Mouse (Mus musculus): ENCODE measurements around the gene Ugt8a. TPM values are rescaled to one million over a fixed set of nuclear protein-coding genes. Genes with fewer than 3 reads are reported as not detected.
A peak's percentile ranks its signal among the peaks of the same experiment; 100 is the strongest.

Ugt8a gene
- 1.6 and 1.7 TPM in 2 replicates for polyA plus RNA-seq (2015; fragmentation: Nextera tagmentation; extraction: Ambion mirVana)

DNA sequence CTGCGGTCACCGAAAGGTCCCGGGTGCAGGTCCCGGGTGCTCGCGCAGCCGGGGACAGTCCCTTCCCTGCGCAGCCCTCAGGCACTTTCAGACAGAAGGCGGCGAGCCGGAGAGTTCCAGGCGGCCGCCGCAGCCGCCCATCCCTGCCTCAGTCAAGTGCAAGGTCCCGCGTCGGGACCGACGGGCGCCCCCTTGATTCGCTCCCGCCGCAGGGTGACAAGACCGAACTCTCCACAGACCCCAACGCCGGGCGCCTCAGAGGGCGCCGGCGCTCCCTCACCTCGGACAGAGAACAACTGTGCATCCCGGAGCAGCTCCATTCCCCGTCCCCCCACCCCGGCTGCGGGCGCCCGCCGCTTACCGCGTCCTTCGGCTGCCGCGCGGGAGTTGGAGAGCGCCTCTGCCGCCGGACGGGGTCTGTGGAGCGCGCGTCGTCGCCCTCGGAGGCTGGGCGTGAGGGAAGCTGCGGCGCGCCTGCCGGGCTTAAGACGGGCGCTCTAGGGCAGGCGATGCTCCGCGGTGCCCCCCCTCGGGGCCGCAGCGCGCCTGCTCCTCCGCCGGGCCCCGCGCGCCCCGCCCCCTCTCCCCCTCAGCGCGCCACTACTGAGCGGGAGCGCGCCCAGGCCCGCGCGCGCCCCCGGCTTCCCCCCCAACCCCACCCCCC, at the start of gene Ugt8a:
TSS of gene Ugt8a (minus strand) at position 528 of the 664 bp plus-strand sequence.
- peak; percentile 89 for ATAC-seq
- no peaks in the 10 kb centered on the region; the same call in 1 of the 2 replicates for H3K4me1 ChIP-seq (replicated peaks)
- H3K36me3 ChIP-seq = no peaks in the 10 kb centered on the region
- peak within 1 kb of the TSS; percentile 55 for H3K4me3 ChIP-seq (replicated peaks)
- no peak within 1 kb of the TSS for H3K27ac ChIP-seq
- H3K9ac ChIP-seq = no peak within 1 kb of the TSS; the same call in 1 of the 2 replicates
- no peaks in the 10 kb centered on the region for H3K9me3 ChIP-seq
- peaks cover 20% of the 10 kb centered on the region for H3K27me3 ChIP-seq (replicated peaks)
- H3K4me2 ChIP-seq (replicated peaks) = peak within 1 kb of the TSS; percentile 94
- under 1% methylated on average over 70 of the region's 85 CpGs for WGBS

DNA sequence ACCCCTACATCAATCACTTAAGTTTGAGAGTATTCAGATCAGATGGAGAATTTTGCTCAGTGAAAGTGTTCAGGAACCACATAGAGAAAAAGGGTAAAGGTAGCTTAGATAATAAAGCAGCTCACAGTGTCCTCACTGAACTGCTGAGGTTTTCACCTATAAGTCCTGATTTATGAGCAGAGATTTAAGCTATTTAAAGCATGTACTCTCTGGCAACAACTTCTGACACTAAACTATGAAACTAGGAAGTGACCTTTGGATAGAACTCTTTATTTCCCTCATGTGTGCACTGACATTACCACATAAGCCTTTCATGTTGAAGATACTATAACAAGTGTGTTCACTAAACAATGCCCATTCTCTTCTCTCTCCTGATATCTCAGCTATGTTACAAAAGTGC, 48.2 kb upstream of the Ugt8a start:
- no peaks in the 10 kb centered on the region for H3K4me1 ChIP-seq (replicated peaks)
- H3K36me3 ChIP-seq = no peaks in the 10 kb centered on the region
- peak; percentile 31; the same call in 1 of the 2 replicates for ATAC-seq
- no peak overlapping the region for H3K4me2 ChIP-seq (replicated peaks)
- no peak overlapping the region for H3K9ac ChIP-seq
- no peak overlapping the region for H3K27ac ChIP-seq
- no peaks in the 10 kb centered on the region for H3K9me3 ChIP-seq
- no peak overlapping the region for H3K4me3 ChIP-seq (replicated peaks)
- no peaks in the 10 kb centered on the region for H3K27me3 ChIP-seq (replicated peaks)

- Histone ChIP-seq H3K36me3 (no peaks in the 10 kb centered on the region), H3K4me1 (replicated peaks) (no peaks in the 10 kb centered on the region), H3K4me2 (replicated peaks) (no peak overlapping the region), H3K27ac (no peak overlapping the region), H3K9me3 (no peaks in the 10 kb centered on the region), H3K9ac (no peak overlapping the region), H3K4me3 (replicated peaks) (no peak overlapping the region), H3K27me3 (replicated peaks) (no peaks in the 10 kb centered on the region)
- peak; percentile 70 for ATAC-seq
- 83% methylated on average over 2 of the region's 2 CpGs for WGBS
Observed at GRCm38 (mm10) chr3:125983707-125984420, 45.4 kb upstream of the Ugt8a start.

DNA sequence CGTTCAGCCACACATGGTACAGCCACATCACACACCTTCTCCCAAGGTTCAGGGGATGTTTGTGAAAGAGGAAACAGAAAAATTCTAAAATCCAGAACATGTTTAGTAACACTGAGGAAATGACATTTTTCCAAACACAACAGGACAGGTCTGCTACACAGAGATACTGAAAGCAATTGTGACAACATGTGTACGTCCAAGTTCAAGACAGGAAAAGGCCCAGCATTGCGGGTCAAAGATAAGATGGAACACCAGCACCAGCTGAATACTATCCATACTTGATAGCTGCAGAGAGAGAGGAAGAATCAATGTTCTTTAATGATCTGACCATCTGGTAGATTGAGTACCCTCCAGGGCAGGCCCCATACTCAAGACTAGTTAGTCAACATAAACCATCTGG, 41.1 kb upstream of the Ugt8a start:
- WGBS = 63% methylated on average over 3 of the region's 3 CpGs

DNA sequence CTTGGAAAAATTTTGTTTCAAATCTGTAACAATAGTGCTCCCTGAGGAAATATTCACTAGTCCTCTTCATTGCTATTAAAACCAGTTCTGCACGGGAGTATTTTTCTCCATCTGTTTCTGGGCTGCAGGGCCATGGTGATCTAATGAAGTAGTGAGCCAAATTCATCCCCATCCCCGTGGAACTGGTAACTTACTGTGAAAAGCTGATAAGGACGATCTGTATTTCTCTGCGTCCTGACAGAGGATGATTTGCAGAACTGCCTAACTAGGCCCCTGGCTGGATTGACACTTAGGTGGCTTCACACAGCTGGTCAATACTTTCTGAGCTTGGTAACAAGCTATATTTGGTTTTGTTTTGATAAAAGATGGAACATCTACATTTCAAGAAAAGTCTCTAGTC, 37.5 kb upstream of the Ugt8a start:
- WGBS = 64% methylated on average over 4 of the region's 4 CpGs

More for the DNA sequence above, 41.1 kb upstream of the Ugt8a start:
- no peaks in the 10 kb centered on the region for H3K9me3 ChIP-seq
- H3K27me3 ChIP-seq (replicated peaks) = no peaks in the 10 kb centered on the region
- no peak overlapping the region for H3K9ac ChIP-seq
- H3K4me1 ChIP-seq (replicated peaks) = no peaks in the 10 kb centered on the region
- H3K36me3 ChIP-seq = no peaks in the 10 kb centered on the region
- ATAC-seq = no peak
- no peak overlapping the region for H3K4me2 ChIP-seq (replicated peaks)
- H3K27ac ChIP-seq = no peak overlapping the region
- H3K4me3 ChIP-seq (replicated peaks) = no peak overlapping the region

DNA sequence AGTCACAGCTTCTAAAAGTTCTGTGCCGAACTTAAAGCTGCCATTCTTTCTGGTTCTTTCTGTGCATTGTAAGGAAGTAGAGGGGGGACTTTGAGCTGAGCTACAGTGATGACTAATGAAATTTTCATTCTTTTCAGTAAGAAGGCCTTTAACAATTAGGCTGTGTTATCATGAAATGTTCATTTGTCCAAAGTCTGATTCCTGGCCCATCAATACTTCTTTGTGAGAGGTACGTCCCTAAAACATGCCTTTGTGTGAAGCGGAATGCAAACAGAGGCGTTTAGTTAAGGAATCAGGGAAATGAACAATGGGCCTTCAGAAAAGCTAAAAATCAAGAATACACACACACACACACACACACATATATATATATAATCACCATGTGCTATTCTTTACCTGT, 31.0 kb upstream of the Ugt8a start:
- Histone ChIP-seq H3K4me1 (replicated peaks) (no peaks in the 10 kb centered on the region), H3K9me3 (no peaks in the 10 kb centered on the region), H3K27ac (no peak overlapping the region), H3K4me2 (replicated peaks) (no peak overlapping the region), H3K36me3 (no peaks in the 10 kb centered on the region), H3K9ac (no peak overlapping the region), H3K27me3 (replicated peaks) (no peaks in the 10 kb centered on the region), H3K4me3 (replicated peaks) (no peak overlapping the region)
- ATAC-seq = peak; percentile 43; the same call in 1 of the 2 replicates
- WGBS = 65% methylated on average over 4 of the region's 4 CpGs

More for the DNA sequence above, 37.5 kb upstream of the Ugt8a start:
- Histone ChIP-seq H3K9me3 (no peaks in the 10 kb centered on the region), H3K4me1 (replicated peaks) (no peaks in the 10 kb centered on the region), H3K9ac (no peak overlapping the region), H3K27ac (no peak overlapping the region), H3K4me2 (replicated peaks) (no peak overlapping the region), H3K36me3 (no peaks in the 10 kb centered on the region), H3K27me3 (replicated peaks) (no peaks in the 10 kb centered on the region), H3K4me3 (replicated peaks) (no peak overlapping the region)
- no peak for ATAC-seq

- WGBS = 82% methylated on average over 3 of the region's 3 CpGs
- no peaks in the 10 kb centered on the region for H3K4me1 ChIP-seq (replicated peaks)
- ATAC-seq = no peak
- H3K9me3 ChIP-seq = no peaks in the 10 kb centered on the region
- no peak overlapping the region for H3K4me3 ChIP-seq (replicated peaks)
- no peak overlapping the region for H3K9ac ChIP-seq
- no peaks in the 10 kb centered on the region for H3K36me3 ChIP-seq
- no peaks in the 10 kb centered on the region for H3K27me3 ChIP-seq (replicated peaks)
- H3K4me2 ChIP-seq (replicated peaks) = no peak overlapping the region
- no peak overlapping the region for H3K27ac ChIP-seq
Observed at GRCm38 (mm10) chr3:125956196-125956885, 17.9 kb upstream of the Ugt8a start.

DNA sequence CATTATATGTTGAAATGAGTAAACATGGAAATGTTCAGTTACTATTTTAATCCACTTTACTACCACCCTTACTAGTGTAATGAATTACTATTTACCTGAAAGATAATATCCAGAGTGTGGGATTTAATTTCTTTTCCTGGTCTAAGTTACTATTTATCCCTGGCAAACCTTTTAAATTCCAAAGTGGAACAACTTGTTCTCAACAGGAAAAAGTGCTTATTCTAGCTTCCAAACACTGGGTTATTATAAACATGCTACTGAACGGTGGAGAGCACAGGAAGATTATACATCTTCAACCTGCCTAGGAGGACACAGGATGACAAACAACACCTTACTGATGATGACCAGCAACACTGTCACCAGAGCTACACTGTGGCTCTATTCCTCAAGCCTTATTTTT, 16.5 kb upstream of the Ugt8a start:
- no peak for ATAC-seq
- Histone ChIP-seq H3K4me1 (replicated peaks) (no peaks in the 10 kb centered on the region), H3K4me3 (replicated peaks) (no peak overlapping the region), H3K36me3 (no peaks in the 10 kb centered on the region), H3K27me3 (replicated peaks) (no peaks in the 10 kb centered on the region), H3K9ac (no peak overlapping the region), H3K27ac (no peak overlapping the region), H3K4me2 (replicated peaks) (no peak overlapping the region), H3K9me3 (no peaks in the 10 kb centered on the region)
- WGBS = 36% methylated on average over 1 of the region's 1 CpGs

DNA sequence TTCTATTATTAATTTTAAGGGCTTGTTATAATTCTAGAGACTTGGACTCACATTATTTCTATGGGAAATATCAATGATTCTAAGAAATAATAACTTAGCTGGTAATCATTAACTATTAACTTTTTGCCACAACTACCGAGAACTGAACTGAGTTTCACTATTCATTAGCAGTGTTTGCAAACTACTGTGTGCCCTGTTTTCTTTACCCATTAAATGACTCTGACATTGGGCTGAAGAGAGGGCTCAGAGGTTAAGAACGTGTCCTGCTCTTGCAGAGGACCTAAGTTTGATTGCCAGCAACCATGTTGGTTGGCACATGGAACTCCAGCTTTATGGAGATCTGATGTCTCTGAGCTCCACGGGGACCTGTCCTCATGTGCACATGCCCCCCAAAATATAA, 2.4 kb upstream of the Ugt8a start:
- Histone ChIP-seq H3K36me3 (no peaks in the 10 kb centered on the region), H3K27me3 (replicated peaks) (peaks cover 20% of the 10 kb centered on the region), H3K4me1 (replicated peaks) (no peaks in the 10 kb centered on the region; the same call in 1 of the 2 replicates), H3K9me3 (no peaks in the 10 kb centered on the region), H3K9ac (no peak overlapping the region), H3K4me3 (replicated peaks) (no peak overlapping the region), H3K27ac (no peak overlapping the region), H3K4me2 (replicated peaks) (no peak overlapping the region)
- 60% methylated on average over 3 of the region's 3 CpGs for WGBS
- no peak for ATAC-seq

GRCm38 (mm10) chr3:125938756-125939109, 314 bp upstream of the Ugt8a start:
- H3K4me1 ChIP-seq (replicated peaks) = no peaks in the 10 kb centered on the region; the same call in 1 of the 2 replicates
- ATAC-seq = peak; percentile 72
- no peaks in the 10 kb centered on the region for H3K36me3 ChIP-seq
- no peak overlapping the region for H3K9ac ChIP-seq
- H3K27me3 ChIP-seq (replicated peaks) = peaks cover 20% of the 10 kb centered on the region
- no peaks in the 10 kb centered on the region for H3K9me3 ChIP-seq
- H3K4me3 ChIP-seq (replicated peaks) = peak overlapping the region; percentile 55
- H3K27ac ChIP-seq = no peak overlapping the region
- WGBS = under 1% methylated on average over 27 of the region's 37 CpGs
- peak overlapping the region; percentile 94 for H3K4me2 ChIP-seq (replicated peaks)

DNA sequence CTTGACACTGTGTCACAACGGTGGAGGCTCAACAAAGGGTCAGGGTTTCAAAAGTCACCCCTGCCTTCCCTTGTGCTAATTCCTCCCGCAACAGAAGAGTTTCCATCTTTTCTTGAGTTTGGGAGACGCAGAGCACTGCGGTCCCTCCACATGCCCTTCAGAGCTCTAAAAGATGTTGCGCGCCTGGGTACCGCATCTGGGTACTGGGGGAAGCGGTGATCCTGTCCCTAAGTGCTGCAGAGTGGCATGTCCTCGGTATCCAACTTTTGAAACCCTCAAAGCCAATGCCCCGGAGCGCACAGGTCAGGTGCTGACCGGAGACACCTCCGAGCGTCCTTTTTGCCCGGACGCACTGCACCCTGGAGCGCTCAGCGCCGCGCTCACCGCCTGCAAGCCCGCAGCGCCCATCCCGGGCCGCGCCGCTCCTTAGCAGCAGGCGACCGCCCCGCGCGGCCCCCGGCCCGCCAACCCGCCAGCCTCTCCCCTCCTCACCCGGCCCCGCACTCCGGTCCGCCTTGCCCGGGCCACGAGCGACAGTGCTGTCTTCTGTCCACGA, 805 bp downstream of the Ugt8a start:
- H3K9ac ChIP-seq = no peak overlapping the region; the same call in 1 of the 2 replicates
- peak overlapping the region; percentile 94 for H3K4me2 ChIP-seq (replicated peaks)
- H3K27ac ChIP-seq = no peak overlapping the region
- peak; percentile 63 for ATAC-seq
- no peaks in the 10 kb centered on the region for H3K9me3 ChIP-seq
- WGBS = 2% methylated on average over 43 of the region's 43 CpGs
- no peaks in the 10 kb centered on the region for H3K36me3 ChIP-seq
- H3K27me3 ChIP-seq (replicated peaks) = peaks cover 20% of the 10 kb centered on the region
- peak overlapping the region; percentile 55 for H3K4me3 ChIP-seq (replicated peaks)
- no peaks in the 10 kb centered on the region; the same call in 1 of the 2 replicates for H3K4me1 ChIP-seq (replicated peaks)

- no peak for ATAC-seq
- Histone ChIP-seq H3K4me1 (replicated peaks) (no peaks in the 10 kb centered on the region; the same call in 1 of the 2 replicates), H3K4me3 (replicated peaks) (no peak overlapping the region), H3K9ac (no peak overlapping the region), H3K27me3 (replicated peaks) (peaks cover 20% of the 10 kb centered on the region), H3K36me3 (no peaks in the 10 kb centered on the region), H3K4me2 (replicated peaks) (no peak overlapping the region), H3K27ac (no peak overlapping the region), H3K9me3 (no peaks in the 10 kb centered on the region)
Observed at GRCm38 (mm10) chr3:125935796-125936195, 2.6 kb downstream of the Ugt8a start.

Data from intestine, embryonic 15.5 days (tissue).